Mouse (Mus musculus) skeletal muscle tissue, postnatal 0 days (tissue): Measurements from ENCODE around the gene Chst8. TPM values are rescaled to one million over a fixed set of nuclear protein-coding genes. Genes with fewer than 3 reads are reported as not detected.

ENCODE experiments used
- polyA plus RNA-seq: library from polyadenylated mRNA; unstranded; fragments of >200 nt; fragmentation: Nextera tagmentation; extraction: Ambion mirVana; gene quantifications from 2 replicates; pipeline ENCODE4 v1.2.1, GENCODE M21; 2015

The Chst8 gene
- 0.67 and 0.72 TPM in 2 replicates for polyA plus RNA-seq

DNA sequence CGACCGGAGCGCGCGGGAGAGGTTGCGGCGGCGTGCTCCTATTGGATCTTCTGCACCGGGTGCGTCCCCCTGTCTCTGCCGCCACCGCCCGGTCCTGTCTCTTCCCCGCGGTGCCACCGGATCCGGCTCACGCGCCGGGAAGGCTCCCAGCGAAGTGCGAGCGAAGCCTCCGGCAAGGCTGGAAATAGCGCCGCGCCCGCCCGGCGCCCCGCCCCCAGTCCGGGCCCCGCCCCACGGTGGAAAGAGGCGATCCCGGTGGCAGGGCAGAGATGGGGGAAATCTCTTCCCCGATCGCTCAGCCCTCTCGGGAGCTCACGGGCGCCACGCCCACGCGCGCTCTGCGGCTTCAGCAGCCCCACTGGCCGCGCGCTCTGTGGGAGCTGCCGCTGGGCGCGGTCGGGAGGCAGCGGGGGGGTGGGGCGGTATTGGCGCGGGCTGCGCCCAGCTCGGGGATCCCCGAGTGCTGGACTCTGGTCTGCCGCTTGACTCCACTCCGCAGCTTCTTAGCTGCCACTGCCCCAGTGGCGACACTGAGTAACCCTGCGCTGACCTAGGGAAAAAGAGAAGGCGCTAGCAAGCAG is at the start of gene Chst8:
TSS of gene Chst8 (minus strand) at position 181 of the 581 bp plus-strand sequence.

DNA sequence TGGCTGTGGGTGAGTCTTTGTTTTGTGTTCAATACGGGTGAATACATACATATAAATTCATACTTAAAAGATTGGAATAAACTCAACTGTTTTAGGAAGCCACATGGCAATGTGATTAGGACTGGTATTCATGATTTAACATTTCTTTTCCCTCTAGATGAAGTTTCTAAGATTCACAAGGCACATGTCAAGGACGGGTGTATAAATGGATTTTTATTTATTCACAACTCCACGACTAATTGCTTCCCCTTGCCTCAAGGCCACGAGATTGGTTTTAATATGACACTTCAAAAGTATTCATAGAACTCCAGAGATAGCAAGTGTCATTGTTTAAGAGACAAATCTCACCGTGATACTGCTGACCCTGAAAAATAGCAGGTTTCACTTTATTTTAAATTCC is 155.9 kb downstream of the Chst8 start, which contains the start of gene Kctd15:
TSS of gene Kctd15 (minus strand) at position 101 of the 400 bp plus-strand sequence.

Other genes starting within 250 kb of the Chst8 start
- gene Kctd15, start 156.0 kb downstream of the Chst8 start, polyA plus RNA-seq = 5.0 and 6.0 TPM in 2 replicates
- gene Pepd, start 99.7 kb upstream of the Chst8 start, polyA plus RNA-seq = 52.6 and 66.6 TPM in 2 replicates
- gene Cebpg, start 243.9 kb upstream of the Chst8 start, polyA plus RNA-seq = 17.9 and 18.7 TPM in 2 replicates